Mouse (Mus musculus) megakaryocyte-erythroid progenitor cell, adult 5-6 weeks (primary cell): Measurements from ENCODE around the gene Scn1b. TPM values are rescaled to one million over a fixed set of nuclear protein-coding genes. Genes with fewer than 3 reads are reported as not detected.

Experiments
- ATAC-seq: replicated peaks from 2 replicates; pipeline ENCODE4 v1.8.0; 2016; ENCODE audit warnings: mild to moderate bottlenecking, inconsistent platforms; ENCODE audit not compliant: severe bottlenecking, poor library complexity, low FRiP score, low TSS enrichment
- total RNA-seq, 2 experiments: library from RNA; stranded (forward) in 1 of 2; stranded (reverse) in 1 of 2; fragments of 200-1000, 215-1000 nt in 1 of 2; fragments of >200 nt in 1 of 2; fragmentation: Nextera tagmentation in 1 of 2; gene quantifications; 2 replicates each; pipeline ENCODE4 v1.2.3; 2014 to 2017

Gene Scn1b
- total RNA-seq, 2 experiments from 2014 or later = not detected

GRCm38 (mm10) chr7:31073546-31073945 is 53.3 kb downstream of the Scn1b start:
- no peak for ATAC-seq

GRCm38 (mm10) chr7:31072326-31072725 is 54.5 kb downstream of the Scn1b start:
- ATAC-seq = no peak

- no peak for ATAC-seq
Observed at GRCm38 (mm10) chr7:31070324-31070723, 56.5 kb downstream of the Scn1b start.

GRCm38 (mm10) chr7:31069491-31069890 is 57.3 kb downstream of the Scn1b start:
- ATAC-seq = no peak

DNA sequence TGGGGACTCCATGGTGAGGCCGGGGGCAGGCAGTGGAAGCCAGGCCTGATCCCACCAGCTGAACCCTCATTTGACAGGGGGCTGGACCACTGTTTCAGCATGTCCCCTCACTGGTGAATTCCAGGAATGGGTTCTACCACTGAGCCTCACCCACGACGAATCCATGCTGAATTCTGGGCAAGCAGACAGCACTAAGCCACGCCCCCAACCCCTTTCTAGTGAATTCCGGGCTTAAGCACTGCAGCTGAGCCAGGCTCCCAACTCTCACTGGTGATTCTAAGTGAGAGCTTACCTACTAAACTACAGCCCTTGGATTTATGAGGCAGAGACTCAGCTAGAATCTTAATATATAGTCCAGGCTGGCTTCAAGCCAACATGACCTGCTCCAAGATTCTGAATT is 59.0 kb downstream of the Scn1b start:
- ATAC-seq = no peak

Other genes with a start within 250 kb of the Scn1b start
- 4.0 and 8.6 TPM in 2 replicates for gene Cd22, start 246.7 kb downstream of the Scn1b start, total RNA-seq (2014; fragmentation: Nextera tagmentation)
- gene Cd22, start 246.7 kb downstream of the Scn1b start, total RNA-seq (2017) = 0.27 TPM in 1 of 2 replicates, not detected in the other
- gene Mag, start 212.1 kb downstream of the Scn1b start, total RNA-seq (2014; fragmentation: Nextera tagmentation) = 0.83 TPM in 1 of 2 replicates, not detected in the other
- gene Mag, start 212.1 kb downstream of the Scn1b start, total RNA-seq (2017) = not detected in 2 replicates
- not detected in 2 replicates for gene Hamp2, start 202.3 kb downstream of the Scn1b start, total RNA-seq (2014; fragmentation: Nextera tagmentation)
- gene Hamp2, start 202.3 kb downstream of the Scn1b start, total RNA-seq (2017) = not detected in 2 replicates
- gene Hamp, start 183.0 kb downstream of the Scn1b start, total RNA-seq (2014; fragmentation: Nextera tagmentation) = not detected in 2 replicates
- not detected in 2 replicates for gene Hamp, start 183.0 kb downstream of the Scn1b start, total RNA-seq (2017)
- 56.5 and 84.3 TPM in 2 replicates for gene Usf2, start 170.2 kb downstream of the Scn1b start, total RNA-seq (2014; fragmentation: Nextera tagmentation)
- 71.7 and 126 TPM in 2 replicates for gene Usf2, start 170.2 kb downstream of the Scn1b start, total RNA-seq (2017)
- not detected in 2 replicates for gene Lsr, start 153.5 kb downstream of the Scn1b start, total RNA-seq (2014; fragmentation: Nextera tagmentation)
- 0.11 and 0.99 TPM in 2 replicates for gene Lsr, start 153.5 kb downstream of the Scn1b start, total RNA-seq (2017)
- not detected in 2 replicates for gene Fam187b, start 153.2 kb downstream of the Scn1b start, total RNA-seq (2014; fragmentation: Nextera tagmentation)
- not detected in 2 replicates for gene Fam187b, start 153.2 kb downstream of the Scn1b start, total RNA-seq (2017)
- 27.6 and 29.5 TPM in 2 replicates for gene Fxyd5, start 84.5 kb downstream of the Scn1b start, total RNA-seq (2014; fragmentation: Nextera tagmentation)
- 41.7 and 47.6 TPM in 2 replicates for gene Fxyd5, start 84.5 kb downstream of the Scn1b start, total RNA-seq (2017)
- not detected in 2 replicates for gene Fxyd7, start 75.5 kb downstream of the Scn1b start, total RNA-seq (2014; fragmentation: Nextera tagmentation)
- not detected in 2 replicates for gene Fxyd7, start 75.5 kb downstream of the Scn1b start, total RNA-seq (2017)
- not detected in 2 replicates for gene Fxyd1, start 69.8 kb downstream of the Scn1b start, total RNA-seq (2014; fragmentation: Nextera tagmentation)
- gene Fxyd1, start 69.8 kb downstream of the Scn1b start, total RNA-seq (2017) = not detected in 2 replicates
- not detected in 2 replicates for gene Lgi4, start 67.7 kb downstream of the Scn1b start, total RNA-seq (2014; fragmentation: Nextera tagmentation)
- gene Lgi4, start 67.7 kb downstream of the Scn1b start, total RNA-seq (2017) = not detected in 2 replicates
- gene Fxyd3, start 50.3 kb downstream of the Scn1b start, total RNA-seq (2014; fragmentation: Nextera tagmentation) = not detected in 2 replicates
- not detected in 2 replicates for gene Fxyd3, start 50.3 kb downstream of the Scn1b start, total RNA-seq (2017)
- 103 and 201 TPM in 2 replicates for gene Hpn, start 11.7 kb downstream of the Scn1b start, total RNA-seq (2014; fragmentation: Nextera tagmentation)
- 28.3 and 32.3 TPM in 2 replicates for gene Hpn, start 11.7 kb downstream of the Scn1b start, total RNA-seq (2017)
- 75.2 and 78.4 TPM in 2 replicates for gene Gramd1a, start 28.9 kb upstream of the Scn1b start, total RNA-seq (2014; fragmentation: Nextera tagmentation)
- 19.2 and 29.6 TPM in 2 replicates for gene Gramd1a, start 28.9 kb upstream of the Scn1b start, total RNA-seq (2017)
- not detected in 2 replicates for gene Scgb2b2, start 163.5 kb upstream of the Scn1b start, total RNA-seq (2014; fragmentation: Nextera tagmentation)
- gene Scgb2b2, start 163.5 kb upstream of the Scn1b start, total RNA-seq (2017) = not detected in 2 replicates
- gene Scgb1b2, start 164.8 kb upstream of the Scn1b start, total RNA-seq (2014; fragmentation: Nextera tagmentation) = not detected in 2 replicates
- not detected in 2 replicates for gene Scgb1b2, start 164.8 kb upstream of the Scn1b start, total RNA-seq (2017)
- gene Scgb2b3, start 235.1 kb upstream of the Scn1b start, total RNA-seq (2014; fragmentation: Nextera tagmentation) = not detected in 2 replicates
- not detected in 2 replicates for gene Scgb2b3, start 235.1 kb upstream of the Scn1b start, total RNA-seq (2017)
- not detected in 2 replicates for gene Scgb1b3, start 248.6 kb upstream of the Scn1b start, total RNA-seq (2014; fragmentation: Nextera tagmentation)
- not detected in 2 replicates for gene Scgb1b3, start 248.6 kb upstream of the Scn1b start, total RNA-seq (2017)